Mouse (Mus musculus) forebrain, embryonic 16.5 days (tissue): ENCODE measurements around the gene Kctd17. TPM values are rescaled to one million over a fixed set of nuclear protein-coding genes. Genes with fewer than 3 reads are reported as not detected.

Experiments
- ATAC-seq: fragments of 200-750 bp; cut with Nextera tagmentation; 2 replicates; pipeline ENCODE4 v1.8.0; 2017; ENCODE audit warnings: mild to moderate bottlenecking, moderate library complexity
- H3K27ac ChIP-seq: fragments of 300-500 bp; sonication (generic); 2 replicates; pipeline ENCODE4 v1.5.1; 2014; ENCODE audit warnings: low read length, control low read depth
- H3K27me3 ChIP-seq: fragments of 300-500 bp; sonication (generic); replicated peaks from 2 replicates; pipeline ENCODE4 v1.6.1; 2014; ENCODE audit warnings: low read length; ENCODE audit not compliant: control insufficient read depth, insufficient read depth
- H3K36me3 ChIP-seq: fragments of 300-500 bp; sonication (generic); 2 replicates; pipeline ENCODE4 v1.6.1; 2014; ENCODE audit not compliant: control insufficient read depth, insufficient read depth
- H3K4me1 ChIP-seq: fragments of 300-500 bp; sonication (generic); replicated peaks from 2 replicates; pipeline ENCODE4 v1.6.1; 2014; ENCODE audit warnings: low read length; ENCODE audit not compliant: control insufficient read depth, insufficient read depth
- H3K4me2 ChIP-seq: fragments of 300-500 bp; sonication (generic); 2 replicates; pipeline ENCODE4 v1.6.1; 2014; ENCODE audit warnings: mild to moderate bottlenecking, low read length, control low read depth
- H3K4me3 ChIP-seq: fragments of 300-500 bp; sonication (generic); replicated peaks from 2 replicates; pipeline ENCODE4 v1.5.1; 2014; ENCODE audit warnings: mild to moderate bottlenecking, low read length, control low read depth
- H3K9ac ChIP-seq: fragments of 300-500 bp; sonication (generic); replicated peaks from 2 replicates; pipeline ENCODE4 v1.6.1; 2014; ENCODE audit warnings: low read depth, low read length, control low read depth
- H3K9me3 ChIP-seq: fragments of 300-500 bp; sonication (generic); 2 replicates; pipeline ENCODE4 v1.6.1; 2016; ENCODE audit warnings: low read length; ENCODE audit not compliant: control insufficient read depth
- WGBS: fragments of 180-500 bp; shearing (Covaris S2); extraction: QIAGEN DNeasy Blood & Tissue Kit; methylation state at CpG from one replicate; pipeline ENCODE4 v1.1.7; 2014; 5-methylcytosine and 5-hydroxymethylcytosine counted together
- polyA plus RNA-seq: library from polyadenylated mRNA; unstranded; fragments of >200 nt; fragmentation: Nextera tagmentation; extraction: Ambion mirVana; gene quantifications from 2 replicates; pipeline ENCODE4 v1.2.1, GENCODE M21; 2015

The Kctd17 gene
- polyA plus RNA-seq, 1 experiment from 2014 or later = 141 TPM

DNA sequence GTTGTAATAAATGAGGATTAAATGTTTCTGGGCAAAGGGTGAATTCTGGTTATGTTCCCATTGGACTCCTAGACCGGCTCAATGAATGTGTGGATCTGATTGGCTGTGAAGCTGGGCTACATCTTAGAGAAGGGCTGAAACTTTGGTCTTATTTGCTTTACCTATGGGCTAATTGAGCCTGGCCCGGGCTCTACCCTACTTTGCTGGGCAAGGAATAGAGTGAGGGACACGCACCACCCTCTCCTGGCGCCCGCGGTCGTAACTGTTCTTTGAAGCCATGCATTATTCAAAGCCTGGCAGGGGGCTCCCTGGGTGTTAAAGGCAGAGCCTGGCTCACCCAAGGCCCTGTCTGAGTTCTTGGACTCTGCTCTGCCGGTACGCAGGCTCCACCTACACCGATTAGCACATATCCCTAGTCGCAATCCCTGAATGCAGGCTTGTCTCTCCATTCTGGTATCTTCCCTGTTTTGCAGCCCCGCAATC, 18.8 kb upstream of the Kctd17 start:
- Histone ChIP-seq H3K36me3 (no peaks in the 10 kb centered on the region; the same call in 1 of the 2 replicates), H3K27ac (no peak overlapping the region), H3K9me3 (no peaks in the 10 kb centered on the region), H3K27me3 (peaks cover 24% of the 10 kb centered on the region), H3K4me2 (peak overlapping the region; percentile 47), H3K4me1 (peaks cover 34% of the 10 kb centered on the region), H3K4me3 (peak overlapping the region; percentile 28), H3K9ac (no peak overlapping the region)
- WGBS = 10% methylated on average over 12 of the region's 12 CpGs
- no peak for ATAC-seq

DNA sequence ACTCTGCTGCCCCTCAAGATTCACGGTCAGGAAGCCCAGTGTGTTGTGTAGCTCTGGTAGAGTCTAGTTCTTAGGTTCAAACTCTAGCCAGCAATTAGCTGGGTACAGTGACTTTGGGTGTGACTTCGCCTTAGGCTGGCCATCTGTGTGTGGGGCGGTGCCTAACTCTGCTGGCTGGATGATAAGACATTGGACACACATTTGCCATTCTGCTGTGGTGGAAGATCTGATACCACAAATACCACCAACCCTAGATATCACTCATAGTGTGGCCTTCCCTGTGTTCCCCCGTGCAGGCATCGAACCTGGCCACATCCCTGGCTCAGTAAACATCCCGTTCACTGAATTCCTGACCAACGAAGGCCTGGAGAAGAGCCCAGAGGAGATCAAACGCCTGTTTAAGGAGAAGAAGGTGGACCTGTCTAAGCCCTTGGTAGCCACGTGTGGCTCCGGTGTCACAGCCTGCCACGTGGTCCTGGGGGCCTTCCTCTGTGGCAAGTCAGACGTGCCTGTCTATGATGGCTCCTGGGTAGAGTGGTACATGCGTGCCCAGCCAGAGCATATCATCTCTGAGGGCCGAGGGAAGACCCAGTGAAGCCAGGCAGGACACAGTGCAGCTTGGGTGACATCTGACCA, 15.2 kb upstream of the Kctd17 start:
- no peaks in the 10 kb centered on the region for H3K9me3 ChIP-seq
- H3K27ac ChIP-seq = no peak overlapping the region
- H3K4me2 ChIP-seq = no peak overlapping the region
- H3K27me3 ChIP-seq = peaks cover 22% of the 10 kb centered on the region
- H3K36me3 ChIP-seq = no peaks in the 10 kb centered on the region; the same call in 1 of the 2 replicates
- H3K4me1 ChIP-seq = peaks cover 11% of the 10 kb centered on the region
- H3K4me3 ChIP-seq = no peak overlapping the region
- ATAC-seq = no peak
- H3K9ac ChIP-seq = no peak overlapping the region
- 89% methylated on average over 14 of the region's 14 CpGs for WGBS

DNA sequence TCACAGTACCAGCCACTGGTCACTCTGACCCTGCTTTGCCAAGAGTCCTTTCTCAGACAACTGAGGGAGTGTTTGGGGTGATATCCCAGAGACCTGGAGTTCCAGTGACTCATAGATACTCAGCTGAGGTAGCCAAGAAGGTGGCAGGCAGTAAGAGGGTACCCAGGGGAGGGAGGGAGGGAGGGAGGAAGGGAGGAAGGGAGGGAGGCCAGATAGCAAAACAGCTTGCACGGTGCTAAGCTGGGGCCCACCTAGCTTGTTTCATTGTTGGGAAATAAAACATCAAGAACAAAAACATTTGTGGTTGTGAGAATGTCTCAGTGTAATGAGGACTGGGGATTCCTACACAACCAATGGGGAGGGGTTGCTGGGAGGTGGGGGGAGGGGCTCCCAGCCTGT, 14.6 kb upstream of the Kctd17 start:
- WGBS = 33% methylated on average over 1 of the region's 1 CpGs
- peaks cover 18% of the 10 kb centered on the region for H3K27me3 ChIP-seq

DNA sequence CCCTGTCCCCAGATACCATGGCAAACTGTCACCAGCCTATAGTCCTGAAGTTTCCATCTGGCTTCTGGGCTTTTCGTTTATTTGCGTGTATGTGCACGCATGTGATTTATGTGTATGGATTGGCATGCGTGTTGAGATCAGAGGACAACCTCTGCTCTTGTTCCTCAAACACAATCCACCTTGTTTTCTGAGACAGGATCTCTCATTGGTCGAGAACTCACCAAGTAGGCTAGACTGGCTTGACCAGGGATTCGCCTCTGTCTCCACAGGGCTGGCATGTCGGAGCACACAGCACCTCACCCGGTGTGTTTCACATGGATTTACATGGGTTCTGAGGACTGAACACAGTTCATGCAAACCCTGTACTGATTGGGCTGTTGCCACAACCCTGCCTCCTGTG, 14.2 kb upstream of the Kctd17 start:
- Histone ChIP-seq H3K9ac (no peak overlapping the region), H3K9me3 (no peaks in the 10 kb centered on the region), H3K27ac (no peak overlapping the region), H3K4me3 (no peak overlapping the region), H3K4me1 (peaks cover 11% of the 10 kb centered on the region), H3K36me3 (no peaks in the 10 kb centered on the region; the same call in 1 of the 2 replicates), H3K27me3 (peaks cover 15% of the 10 kb centered on the region), H3K4me2 (no peak overlapping the region)
- ATAC-seq = no peak
- 91% methylated on average over 8 of the region's 8 CpGs for WGBS

More for the DNA sequence above, 14.6 kb upstream of the Kctd17 start:
- H3K36me3 ChIP-seq = no peaks in the 10 kb centered on the region; the same call in 1 of the 2 replicates
- no peaks in the 10 kb centered on the region for H3K9me3 ChIP-seq
- no peak overlapping the region for H3K4me2 ChIP-seq
- H3K4me3 ChIP-seq = no peak overlapping the region
- H3K9ac ChIP-seq = no peak overlapping the region
- no peak for ATAC-seq
- peaks cover 11% of the 10 kb centered on the region for H3K4me1 ChIP-seq
- H3K27ac ChIP-seq = no peak overlapping the region

DNA sequence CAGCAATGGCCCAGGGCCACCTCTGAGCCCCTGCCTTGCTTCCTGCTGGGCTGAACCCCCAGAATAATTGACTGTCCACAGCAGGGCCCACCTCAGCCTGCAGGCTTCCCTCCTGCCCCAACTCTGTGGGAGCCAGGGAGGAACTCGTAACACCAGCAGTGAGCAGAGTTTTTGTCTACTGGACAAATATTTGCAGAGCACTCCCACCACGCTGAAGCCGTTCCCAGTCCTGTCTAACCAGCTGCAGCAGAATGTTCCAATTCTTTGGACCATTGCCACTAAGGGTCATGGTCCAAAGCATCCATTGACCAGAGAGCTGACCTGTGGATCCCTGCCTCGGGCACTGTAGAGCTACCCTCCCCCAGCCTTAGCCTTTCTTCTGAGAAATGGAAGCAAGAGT, 11.4 kb upstream of the Kctd17 start:
- no peaks in the 10 kb centered on the region; the same call in 1 of the 2 replicates for H3K36me3 ChIP-seq
- ATAC-seq = no peak
- 17% methylated on average over 4 of the region's 4 CpGs for WGBS

DNA sequence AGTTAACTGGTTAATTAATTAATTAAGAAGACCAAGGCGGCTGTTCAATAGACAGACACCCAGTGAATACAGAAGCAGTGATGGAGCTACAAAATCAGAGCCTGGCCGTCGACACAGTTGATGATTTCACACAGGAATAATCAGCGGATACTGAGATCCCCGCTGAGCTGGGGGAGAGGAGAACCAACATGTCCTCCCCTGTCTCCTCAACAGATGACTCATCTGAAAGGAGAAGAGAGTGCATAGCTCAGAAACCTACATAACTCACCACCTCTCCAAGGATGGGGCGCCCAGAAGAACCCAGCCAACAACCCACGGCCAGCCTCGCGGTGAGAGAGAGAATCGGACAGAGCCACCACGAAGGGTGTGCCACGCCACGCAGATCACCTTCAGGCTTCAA, 8.0 kb upstream of the Kctd17 start:
- ATAC-seq = no peak
- Histone ChIP-seq H3K9me3 (no peaks in the 10 kb centered on the region), H3K27ac (no peak overlapping the region), H3K4me3 (no peak overlapping the region), H3K4me2 (no peak overlapping the region), H3K36me3 (no peaks in the 10 kb centered on the region), H3K27me3 (0 out of 2 replicates have a peak, but pooled peaks cover 2% of the 10 kb centered on the region), H3K4me1 (no peaks in the 10 kb centered on the region), H3K9ac (no peak overlapping the region)
- WGBS = 79% methylated on average over 13 of the region's 13 CpGs

More for the DNA sequence above, 11.4 kb upstream of the Kctd17 start:
- Histone ChIP-seq H3K4me1 (no peaks in the 10 kb centered on the region), H3K27ac (no peak overlapping the region), H3K4me2 (no peak overlapping the region), H3K27me3 (no peaks in the 10 kb centered on the region), H3K4me3 (no peak overlapping the region), H3K9me3 (no peaks in the 10 kb centered on the region), H3K9ac (no peak overlapping the region; the same call in 1 of the 2 replicates)

DNA sequence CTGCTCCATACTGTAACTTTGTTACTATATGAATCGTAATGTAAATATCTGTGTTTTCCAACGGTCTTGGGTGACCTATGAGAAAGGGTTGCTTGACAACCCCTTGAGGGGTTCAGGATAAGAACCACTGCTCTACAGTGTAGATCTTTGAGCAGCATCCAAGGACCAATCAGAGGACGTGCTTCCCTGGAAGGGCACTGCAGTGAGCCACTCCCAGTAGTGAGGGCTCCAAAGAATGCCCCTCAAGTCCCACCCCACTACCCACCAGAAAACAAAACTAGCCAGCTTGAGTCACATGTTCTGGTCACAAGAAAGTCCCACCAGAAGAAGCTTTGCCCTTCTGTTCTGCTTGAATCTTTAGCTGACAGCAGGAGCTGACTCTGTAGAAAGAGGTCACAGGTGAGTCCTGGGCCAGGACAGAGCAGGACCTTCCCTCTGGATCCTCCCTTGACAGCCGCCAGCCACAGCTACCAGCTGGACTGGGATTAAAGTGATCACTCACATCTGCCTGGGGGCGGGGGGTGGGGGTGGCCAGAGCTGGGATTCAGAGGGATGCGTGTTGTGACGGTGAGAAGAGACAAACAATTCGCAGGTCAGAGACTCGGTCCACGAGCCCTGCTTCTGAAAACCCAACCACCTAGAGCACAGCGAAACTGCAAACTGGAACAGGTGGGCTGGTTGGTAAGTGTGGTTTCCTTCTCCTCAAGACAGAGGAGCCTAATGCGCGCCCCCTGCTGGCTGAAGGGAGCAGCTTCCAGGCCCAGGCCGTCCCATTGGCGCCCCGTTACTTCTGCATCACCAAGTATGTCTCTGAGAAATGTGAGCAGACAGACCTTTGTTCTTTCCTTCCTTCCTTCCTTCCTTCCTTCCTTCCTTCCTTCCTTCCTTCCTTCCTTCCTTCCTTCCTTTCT, 6.1 kb upstream of the Kctd17 start:
- 18% methylated on average over 16 of the region's 16 CpGs for WGBS
- Histone ChIP-seq H3K9me3 (no peaks in the 10 kb centered on the region), H3K36me3 (no peaks in the 10 kb centered on the region), H3K9ac (no peak overlapping the region), H3K4me1 (no peaks in the 10 kb centered on the region), H3K4me2 (no peak overlapping the region), H3K27me3 (0 out of 2 replicates have a peak, but pooled peaks cover 2% of the 10 kb centered on the region), H3K4me3 (no peak overlapping the region), H3K27ac (no peak overlapping the region)
- peak; percentile 81 for ATAC-seq

DNA sequence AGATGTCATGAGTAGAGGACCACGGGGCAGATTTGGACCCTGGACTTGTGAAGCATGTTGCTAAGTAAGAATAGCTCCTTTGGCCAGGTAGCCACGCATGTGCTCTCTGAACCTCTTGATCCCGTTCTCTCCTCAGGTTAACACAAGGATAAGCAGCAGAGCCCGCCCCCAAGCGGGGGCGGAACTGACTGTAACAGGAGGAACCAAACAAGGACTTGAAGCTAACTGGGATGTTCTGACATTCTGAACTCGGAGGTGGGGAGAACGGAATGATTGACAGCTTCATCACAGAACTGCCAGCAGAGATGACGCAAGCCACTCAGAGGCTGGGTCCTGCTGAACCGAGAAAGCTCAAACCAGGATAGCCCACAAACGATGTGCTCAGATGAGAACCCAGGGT, 3.9 kb upstream of the Kctd17 start:
- H3K27me3 ChIP-seq = 0 out of 2 replicates have a peak, but pooled peaks cover 2% of the 10 kb centered on the region
- H3K36me3 ChIP-seq = no peaks in the 10 kb centered on the region
- H3K9ac ChIP-seq = no peak overlapping the region
- no peak overlapping the region for H3K27ac ChIP-seq
- 28% methylated on average over 11 of the region's 11 CpGs for WGBS
- no peak overlapping the region for H3K4me3 ChIP-seq
- no peak for ATAC-seq
- H3K4me1 ChIP-seq = peaks cover 6% of the 10 kb centered on the region
- H3K4me2 ChIP-seq = no peak overlapping the region
- no peaks in the 10 kb centered on the region for H3K9me3 ChIP-seq

DNA sequence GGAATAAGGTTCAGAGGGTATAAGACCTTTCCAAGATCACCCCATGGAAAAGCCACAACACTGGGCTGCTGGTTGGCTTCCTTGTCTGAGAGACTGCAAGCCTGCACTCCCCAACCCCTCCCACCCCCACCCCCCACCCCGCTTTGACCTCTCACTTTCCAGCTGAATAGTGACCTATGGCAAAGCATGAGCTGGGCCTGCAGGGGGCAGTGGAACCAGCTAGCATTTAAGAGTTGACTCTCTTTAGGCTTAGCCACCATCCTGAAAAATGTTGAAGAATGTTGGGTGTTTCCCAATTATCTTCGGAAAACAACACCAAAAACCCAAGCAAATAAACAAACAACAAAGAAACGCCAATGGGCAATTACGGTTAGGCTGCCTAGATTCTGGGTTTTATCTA, 3.1 kb upstream of the Kctd17 start:
- H3K9me3 ChIP-seq = no peaks in the 10 kb centered on the region
- H3K4me1 ChIP-seq = peaks cover 13% of the 10 kb centered on the region
- H3K36me3 ChIP-seq = no peaks in the 10 kb centered on the region
- ATAC-seq = no peak
- H3K4me2 ChIP-seq = no peak overlapping the region
- no peak overlapping the region for H3K9ac ChIP-seq
- 0 out of 2 replicates have a peak, but pooled peaks cover 2% of the 10 kb centered on the region for H3K27me3 ChIP-seq
- 68% methylated on average over 4 of the region's 4 CpGs for WGBS
- no peak overlapping the region for H3K27ac ChIP-seq
- no peak overlapping the region for H3K4me3 ChIP-seq
